Mouse (Mus musculus): ENCODE measurements around the gene Il21. TPM values are rescaled to one million over a fixed set of nuclear protein-coding genes. Genes with fewer than 3 reads are reported as not detected.

The Il21 gene
- not detected in 4 replicates for total RNA-seq (2023; ENCODE audit: inconsistent age)

GRCm38 (mm10) chr3:37232586-37233222, at the start of gene Il21:
Gene Il21, minus strand, starts transcription at chr3:37232636.

Other genes starting within 250 kb of the Il21 start
- not detected in 4 replicates for gene Adad1, start 169.1 kb downstream of the Il21 start, total RNA-seq (2023; ENCODE audit: inconsistent age)
- not detected in 4 replicates for gene Il2, start 106.7 kb downstream of the Il21 start, total RNA-seq (2023; ENCODE audit: inconsistent age)
- gene Bbs12, start 79.9 kb upstream of the Il21 start, total RNA-seq (2023; ENCODE audit: inconsistent age): 0.63 to 2.0 TPM (median 1.5 TPM) in 4 replicates
- gene Cetn4, start 80.1 kb upstream of the Il21 start, total RNA-seq (2023; ENCODE audit: inconsistent age): 0.51 to 0.87 TPM in 2 of 4 replicates, not detected in the others
- not detected in 4 replicates for gene Fgf2, start 115.7 kb upstream of the Il21 start, total RNA-seq (2023; ENCODE audit: inconsistent age)
- 64.0 to 87.4 TPM (median 75.2 TPM) in 4 replicates for gene Spata5, start 187.3 kb upstream of the Il21 start, total RNA-seq (2023; ENCODE audit: inconsistent age)
- 17.3 to 21.2 TPM (median 18.6 TPM) in 4 replicates for gene Nudt6, start 187.6 kb upstream of the Il21 start, total RNA-seq (2023; ENCODE audit: inconsistent age)

All from B cell, adult (primary cell).